Mouse (Mus musculus): Measurements from ENCODE around the gene Poc1a.

Gene Poc1a

GRCm38 (mm10) chr9:106301446-106302080, 20.7 kb downstream of the Poc1a start:
- no peak for DNase-seq (ENCODE audit: low read depth, low spot score)

GRCm38 (mm10) chr9:106302446-106303150, 21.7 kb downstream of the Poc1a start:
- no peak for DNase-seq (ENCODE audit: low read depth, low spot score)

- no peak for DNase-seq (ENCODE audit: low read depth, low spot score)
Measured at GRCm38 (mm10) chr9:106303460-106303960, 22.6 kb downstream of the Poc1a start.

GRCm38 (mm10) chr9:106305228-106305627, 24.4 kb downstream of the Poc1a start:
- no peak for DNase-seq (ENCODE audit: low read depth, low spot score)

- DNase-seq (ENCODE audit: low read depth, low spot score) = peak; percentile 59
Measured at GRCm38 (mm10) chr9:106306662-106307351, 25.9 kb downstream of the Poc1a start.

GRCm38 (mm10) chr9:106308151-106308550, 27.3 kb downstream of the Poc1a start:
- DNase-seq (ENCODE audit: low read depth, low spot score) = no peak

GRCm38 (mm10) chr9:106308555-106308954, 27.7 kb downstream of the Poc1a start:
- no peak for DNase-seq (ENCODE audit: low read depth, low spot score)

- no peak for DNase-seq (ENCODE audit: low read depth, low spot score)
Measured at GRCm38 (mm10) chr9:106308983-106309382, 28.1 kb downstream of the Poc1a start.

- DNase-seq (ENCODE audit: low read depth, low spot score) = no peak
Measured at GRCm38 (mm10) chr9:106309859-106310258, 29.0 kb downstream of the Poc1a start.

GRCm38 (mm10) chr9:106311625-106312191, 30.8 kb downstream of the Poc1a start:
- no peak for DNase-seq (ENCODE audit: low read depth, low spot score)

- no peak for DNase-seq (ENCODE audit: low read depth, low spot score)
Measured at GRCm38 (mm10) chr9:106312950-106313360, 32.1 kb downstream of the Poc1a start.

- no peak for DNase-seq (ENCODE audit: low read depth, low spot score)
Measured at GRCm38 (mm10) chr9:106314196-106314595, 33.3 kb downstream of the Poc1a start.

GRCm38 (mm10) chr9:106318074-106318473, 37.2 kb downstream of the Poc1a start:
- DNase-seq (ENCODE audit: low read depth, low spot score) = no peak

- no peak for DNase-seq (ENCODE audit: low read depth, low spot score)
Measured at GRCm38 (mm10) chr9:106319095-106319494, 38.2 kb downstream of the Poc1a start.

- DNase-seq (ENCODE audit: low read depth, low spot score) = no peak
Measured at GRCm38 (mm10) chr9:106322497-106322896, 41.6 kb downstream of the Poc1a start.

GRCm38 (mm10) chr9:106326241-106326640, 45.4 kb downstream of the Poc1a start:
- DNase-seq (ENCODE audit: low read depth, low spot score) = no peak

GRCm38 (mm10) chr9:106327125-106327809, 46.4 kb downstream of the Poc1a start:
- DNase-seq (ENCODE audit: low read depth, low spot score) = no peak

- no peak for DNase-seq (ENCODE audit: low read depth, low spot score)
Measured at GRCm38 (mm10) chr9:106328068-106328610, 47.3 kb downstream of the Poc1a start.

GRCm38 (mm10) chr9:106328772-106329511, 48.1 kb downstream of the Poc1a start:
- DNase-seq (ENCODE audit: low read depth, low spot score) = no peak

- DNase-seq (ENCODE audit: low read depth, low spot score) = no peak
Measured at GRCm38 (mm10) chr9:106332746-106333145, 51.9 kb downstream of the Poc1a start.

- DNase-seq (ENCODE audit: low read depth, low spot score) = no peak
Measured at GRCm38 (mm10) chr9:106337620-106338019, 56.8 kb downstream of the Poc1a start.

Data from forelimb bud, embryonic 11.5 days (tissue).